Mouse (Mus musculus) forebrain, embryonic 12.5 days (tissue): ENCODE measurements at regions not wholly inside any gene's neighbourhood (a gene's known extent, or its start where the extent isn't known, plus 50 kb on each side); places are given as distances from the start of the nearest gene placed in this dataset.

Source experiments
- ATAC-seq: fragments of 200-750 bp; cut with Nextera tagmentation; 2 replicates; pipeline ENCODE4 v1.8.0; 2017; ENCODE audit warnings: moderate TSS enrichment; ENCODE audit not compliant: low FRiP score
- H3K27ac ChIP-seq: fragments of 300-500 bp; sonication (generic); 2 replicates; pipeline ENCODE4 v1.5.1; 2016; ENCODE audit warnings: mild to moderate bottlenecking
- H3K27me3 ChIP-seq: fragments of 300-500 bp; sonication (generic); 2 replicates; pipeline ENCODE4 v1.6.1; 2016; ENCODE audit warnings: mild to moderate bottlenecking
- H3K36me3 ChIP-seq: fragments of 300-500 bp; sonication (generic); replicated peaks from 2 replicates; pipeline ENCODE4 v1.6.1; 2016; ENCODE audit warnings: mild to moderate bottlenecking
- H3K4me1 ChIP-seq: fragments of 300-500 bp; sonication (generic); 2 replicates; pipeline ENCODE4 v1.6.1; 2016
- H3K4me2 ChIP-seq: fragments of 300-500 bp; sonication (generic); 2 replicates; pipeline ENCODE4 v1.6.1; 2016; ENCODE audit warnings: mild to moderate bottlenecking, moderate library complexity
- H3K4me3 ChIP-seq: fragments of 300-500 bp; sonication (generic); replicated peaks from 2 replicates; pipeline ENCODE4 v1.5.1; 2016; ENCODE audit warnings: mild to moderate bottlenecking
- H3K9ac ChIP-seq: fragments of 300-500 bp; sonication (generic); 2 replicates; pipeline ENCODE4 v1.6.1; 2016; ENCODE audit warnings: mild to moderate bottlenecking
- H3K9me3 ChIP-seq: fragments of 300-500 bp; sonication (generic); 2 replicates; pipeline ENCODE4 v1.6.1; 2016
- WGBS: fragments of 180-500 bp; shearing (Covaris S2); methylation state at CpG from one replicate; pipeline ENCODE4 v1.1.7; 2016; 5-methylcytosine and 5-hydroxymethylcytosine counted together

DNA sequence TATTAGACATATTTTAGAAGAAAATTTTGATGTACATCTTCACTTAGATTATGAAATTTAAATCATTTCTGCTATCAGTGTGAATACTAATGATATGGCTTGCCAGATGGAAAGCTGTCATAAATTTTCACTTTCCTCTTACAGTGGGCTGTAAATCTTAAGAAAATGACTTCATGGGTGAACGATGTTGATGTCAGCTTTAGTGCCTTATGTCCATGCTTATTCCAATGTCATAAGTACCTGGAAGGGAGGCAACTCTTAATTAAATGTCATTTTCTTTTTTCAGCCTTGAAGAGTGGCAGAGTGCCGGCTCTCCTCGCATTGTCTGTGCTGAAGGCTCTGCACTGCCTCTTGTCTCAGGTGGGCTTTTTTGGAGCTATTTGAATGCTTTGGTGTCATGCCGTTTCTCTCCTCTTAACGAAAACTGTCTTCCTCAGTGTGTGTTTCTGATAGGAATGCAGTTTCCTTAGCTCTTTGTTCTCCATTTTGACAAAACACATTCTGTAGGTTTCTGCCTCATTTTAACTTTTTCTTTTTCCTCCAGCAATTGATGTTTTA lies 351.6 kb downstream of the Stim2 start:
- 0 out of 2 replicates have a peak overlapping the region, but pooled peaks have one; percentile 32 for H3K27ac ChIP-seq
- 48% methylated on average over 5 of the region's 5 CpGs for WGBS

DNA sequence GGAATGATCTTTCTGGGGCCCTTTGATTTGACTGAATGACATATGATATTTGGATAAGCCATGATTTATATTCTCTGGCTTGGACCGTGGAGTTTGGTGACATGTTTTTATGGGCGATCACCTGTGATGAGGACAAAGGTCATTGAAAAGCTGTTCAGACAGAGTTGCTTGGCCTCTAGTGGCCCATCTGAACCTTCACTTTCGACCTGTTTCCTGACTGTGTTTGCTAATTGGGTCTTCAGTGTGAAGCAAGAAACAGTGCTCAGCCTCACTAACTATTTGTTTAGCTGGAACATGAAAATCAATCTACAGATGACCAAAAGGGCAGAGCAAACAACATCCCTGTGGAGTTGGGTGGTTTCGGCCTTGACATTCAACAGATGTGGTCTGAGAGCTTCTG lies 357.8 kb downstream of the Stim2 start:
- no peaks in the 10 kb centered on the region for H3K27me3 ChIP-seq
- no peak overlapping the region for H3K4me3 ChIP-seq
- H3K4me2 ChIP-seq: no peak overlapping the region
- WGBS: 89% methylated on average over 4 of the region's 4 CpGs
- ATAC-seq: no peak
- H3K9me3 ChIP-seq: no peaks in the 10 kb centered on the region
- no peaks in the 10 kb centered on the region for H3K36me3 ChIP-seq
- no peaks in the 10 kb centered on the region for H3K4me1 ChIP-seq
- H3K9ac ChIP-seq: no peak overlapping the region
- no peak overlapping the region for H3K27ac ChIP-seq

More for the DNA sequence above, 351.6 kb downstream of the Stim2 start:
- H3K9ac ChIP-seq: no peak overlapping the region
- no peak; the same call in 1 of the 2 replicates for ATAC-seq
- no peaks in the 10 kb centered on the region for H3K9me3 ChIP-seq
- no peaks in the 10 kb centered on the region for H3K4me1 ChIP-seq
- no peak overlapping the region for H3K4me3 ChIP-seq
- H3K4me2 ChIP-seq: no peak overlapping the region
- no peaks in the 10 kb centered on the region for H3K36me3 ChIP-seq
- no peaks in the 10 kb centered on the region for H3K27me3 ChIP-seq

DNA sequence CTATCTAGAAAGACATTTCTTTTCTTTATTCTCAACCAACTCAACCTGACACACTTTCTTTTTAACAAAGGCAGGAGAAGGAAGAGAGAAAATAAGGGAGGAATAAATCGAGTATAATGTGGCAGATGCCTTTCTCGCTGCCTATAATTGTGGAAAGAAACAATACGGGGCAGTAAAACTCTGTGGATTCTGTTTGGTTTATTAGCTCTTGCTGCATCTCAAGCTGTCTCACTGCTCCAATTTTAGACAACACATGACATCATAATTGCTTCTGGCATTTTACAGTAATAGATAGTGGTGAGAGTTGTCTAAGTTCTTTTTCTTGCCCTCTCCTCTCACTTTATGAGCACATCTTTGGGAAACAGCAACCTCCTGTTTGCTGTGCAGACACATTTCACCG lies 359.2 kb downstream of the Stim2 start:
- H3K4me3 ChIP-seq: no peak overlapping the region
- no peaks in the 10 kb centered on the region for H3K36me3 ChIP-seq
- no peaks in the 10 kb centered on the region for H3K4me1 ChIP-seq
- 79% methylated on average over 4 of the region's 4 CpGs for WGBS
- H3K4me2 ChIP-seq: no peak overlapping the region
- H3K27ac ChIP-seq: no peak overlapping the region
- H3K27me3 ChIP-seq: no peaks in the 10 kb centered on the region
- ATAC-seq: no peak
- no peaks in the 10 kb centered on the region for H3K9me3 ChIP-seq
- no peak overlapping the region for H3K9ac ChIP-seq

DNA sequence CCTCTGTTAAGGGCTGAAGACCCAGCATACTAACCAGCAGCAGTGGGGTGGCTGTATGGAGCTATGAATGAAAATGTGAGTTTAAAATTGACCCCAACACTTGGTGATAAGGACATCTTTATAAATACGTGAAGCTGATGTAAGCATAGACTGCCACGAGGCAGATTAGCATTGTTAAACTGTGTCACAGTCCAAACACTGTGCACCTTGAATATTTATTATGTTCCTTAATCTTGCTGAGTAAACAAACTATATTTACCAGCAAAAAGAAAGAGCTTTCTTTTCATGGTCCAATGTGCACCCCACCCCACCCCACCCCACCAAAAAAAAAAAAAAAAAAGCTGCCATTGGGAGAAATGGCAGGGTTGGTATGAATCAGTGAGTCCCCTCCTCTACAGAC lies 359.9 kb downstream of the Stim2 start:
- no peak for ATAC-seq
- Histone ChIP-seq H3K36me3 (no peaks in the 10 kb centered on the region), H3K9ac (no peak overlapping the region), H3K4me2 (no peak overlapping the region), H3K4me3 (no peak overlapping the region), H3K27ac (no peak overlapping the region), H3K27me3 (no peaks in the 10 kb centered on the region), H3K9me3 (no peaks in the 10 kb centered on the region), H3K4me1 (no peaks in the 10 kb centered on the region)
- WGBS: 80% methylated on average over 2 of the region's 2 CpGs
